Mouse (Mus musculus) stomach, embryonic 15.5 days (tissue): ENCODE results near the gene Tatdn2. TPM values are rescaled to one million over a fixed set of nuclear protein-coding genes. Genes with fewer than 3 reads are reported as not detected.
"Not testable (repeated sequence)": the region's sequence is repeated elsewhere in the genome, so short reads cannot be mapped to it uniquely, and the experiment has no call there.

Experiments used
- ATAC-seq: fragments of 200-750 bp; cut with Nextera tagmentation; 2 replicates; pipeline ENCODE4 v1.8.0; 2017; ENCODE audit warnings: low read depth, moderate number of reproducible peaks, moderate TSS enrichment; ENCODE audit not compliant: insufficient read depth, low FRiP score
- H3K27ac ChIP-seq: fragments of 300-500 bp; sonication (generic); 2 replicates; pipeline ENCODE4 v1.5.1; 2015; ENCODE audit warnings: mild to moderate bottlenecking, inconsistent platforms
- H3K27me3 ChIP-seq: fragments of 300-500 bp; sonication (generic); replicated peaks from 2 replicates; pipeline ENCODE4 v1.6.1; 2015; ENCODE audit warnings: inconsistent platforms
- H3K36me3 ChIP-seq: fragments of 300-500 bp; sonication (generic); 2 replicates; pipeline ENCODE4 v1.6.1; 2015; ENCODE audit warnings: inconsistent platforms
- H3K4me1 ChIP-seq: fragments of 300-500 bp; sonication (generic); 2 replicates; pipeline ENCODE4 v1.6.1; 2015; ENCODE audit warnings: inconsistent platforms
- H3K4me2 ChIP-seq: fragments of 300-500 bp; sonication (generic); 2 replicates; pipeline ENCODE4 v1.6.1; 2015; ENCODE audit warnings: mild to moderate bottlenecking, inconsistent platforms
- H3K4me3 ChIP-seq: fragments of 300-500 bp; sonication (generic); replicated peaks from 2 replicates; pipeline ENCODE4 v1.5.1; 2015; ENCODE audit warnings: inconsistent platforms
- H3K9ac ChIP-seq: fragments of 300-500 bp; sonication (generic); 2 replicates; pipeline ENCODE4 v1.6.1; 2015; ENCODE audit warnings: inconsistent platforms
- H3K9me3 ChIP-seq: fragments of 300-500 bp; sonication (generic); 2 replicates; pipeline ENCODE4 v1.6.1; 2016; ENCODE audit warnings: inconsistent platforms
- WGBS: fragments of 180-500 bp; shearing (Covaris S2); methylation state at CpG from one replicate; pipeline ENCODE4 v1.1.7; 2015; 5-methylcytosine and 5-hydroxymethylcytosine counted together
- polyA plus RNA-seq: library from polyadenylated mRNA; unstranded; fragments of >200 nt; fragmentation: Nextera tagmentation; extraction: Ambion mirVana; gene quantifications from 2 replicates; pipeline ENCODE4 v1.2.1, GENCODE M21; 2015

The Tatdn2 gene
- polyA plus RNA-seq, 1 experiment from 2014 or later = 0.81 TPM

DNA sequence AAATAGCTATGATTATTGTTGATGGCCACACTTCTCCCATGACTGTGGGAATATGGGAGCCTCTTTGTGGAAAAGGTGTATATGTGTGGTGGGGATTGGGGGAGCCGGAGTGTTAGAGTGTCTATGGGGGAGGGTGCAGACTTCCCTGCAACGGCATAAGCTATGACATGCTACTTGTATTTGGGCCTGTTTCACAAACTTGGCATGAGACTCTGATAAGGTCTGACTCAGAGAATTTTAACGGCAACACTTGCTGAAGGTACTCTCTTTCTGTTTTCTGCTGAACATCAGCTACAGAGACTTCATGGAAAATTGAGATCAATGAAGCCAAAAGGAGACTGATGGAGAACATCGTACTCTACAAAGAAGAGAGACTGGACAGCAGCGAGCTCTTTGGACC is 3.5 kb upstream of the Tatdn2 start:
- Histone ChIP-seq H3K4me3 (no peak overlapping the region), H3K9ac (no peak overlapping the region), H3K27me3 (no peaks in the 10 kb centered on the region), H3K27ac (no peak overlapping the region), H3K9me3 (no peaks in the 10 kb centered on the region), H3K4me2 (no peak overlapping the region), H3K4me1 (peaks cover 31% of the 10 kb centered on the region), H3K36me3 (no peaks in the 10 kb centered on the region)
- 81% methylated on average over 5 of the region's 5 CpGs for WGBS
- no peak for ATAC-seq

DNA sequence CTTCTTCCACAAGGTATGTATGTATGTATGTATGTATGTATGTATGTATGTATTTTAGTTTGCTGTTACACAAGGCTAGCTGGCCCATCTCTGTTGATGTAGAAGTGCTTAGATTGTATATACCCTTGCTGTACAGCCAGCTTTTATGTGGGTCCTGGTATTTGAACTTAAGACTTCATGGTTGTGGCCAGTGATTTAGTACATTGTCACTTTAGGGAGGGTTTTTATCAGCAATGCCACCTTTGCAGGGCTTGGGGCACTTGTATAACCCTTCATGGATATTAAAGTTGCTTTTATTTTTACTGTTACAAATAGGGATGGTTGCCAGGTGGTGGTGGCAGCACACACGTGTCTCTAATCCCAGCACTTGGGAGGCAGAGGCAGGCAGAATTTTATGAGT is 1.6 kb upstream of the Tatdn2 start:
- Histone ChIP-seq H3K4me3 (no peak overlapping the region), H3K36me3 (no peaks in the 10 kb centered on the region), H3K27ac (no peak overlapping the region), H3K9me3 (no peaks in the 10 kb centered on the region), H3K4me2 (no peak overlapping the region), H3K27me3 (no peaks in the 10 kb centered on the region), H3K9ac (no peak overlapping the region), H3K4me1 (peaks cover 33% of the 10 kb centered on the region)
- WGBS = 70% methylated on average over 1 of the region's 1 CpGs
- no peak for ATAC-seq

DNA sequence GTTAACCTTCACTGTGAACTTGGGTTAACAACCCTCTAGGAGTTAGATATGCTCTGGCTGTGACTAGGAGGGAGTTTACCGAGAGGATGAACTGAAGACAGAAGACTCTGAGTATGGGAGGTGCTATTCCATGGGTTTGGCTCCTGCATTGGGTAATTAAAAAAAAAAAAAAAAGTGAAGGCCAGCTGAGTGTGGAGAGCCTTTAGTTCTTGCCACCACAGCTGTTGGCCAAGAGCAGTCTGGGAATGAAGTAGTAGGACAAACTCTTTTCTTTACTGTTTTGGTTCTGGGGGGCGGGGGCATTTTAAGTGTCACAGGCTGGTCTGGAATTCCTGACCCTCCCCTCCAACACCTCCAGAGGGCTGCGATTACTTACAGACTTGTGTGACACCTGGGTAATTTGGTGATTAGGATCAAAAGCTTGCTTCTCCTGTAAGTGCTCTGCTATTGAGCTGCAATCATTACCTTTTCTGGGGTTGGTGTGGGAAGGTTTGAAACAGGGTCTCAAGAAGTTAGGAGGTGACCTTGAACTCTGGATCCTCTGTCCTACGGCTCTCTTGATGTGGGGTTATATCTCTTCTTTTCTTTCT is 989 bp upstream of the Tatdn2 start:
- H3K27ac ChIP-seq = peak overlapping the region; percentile 85
- H3K9ac ChIP-seq = no peak overlapping the region
- no peaks in the 10 kb centered on the region for H3K27me3 ChIP-seq
- peak overlapping the region; percentile 93 for H3K4me3 ChIP-seq
- no peak for ATAC-seq
- peaks cover 28% of the 10 kb centered on the region for H3K4me1 ChIP-seq
- H3K36me3 ChIP-seq = no peaks in the 10 kb centered on the region
- peak overlapping the region; percentile 55 for H3K4me2 ChIP-seq
- 46% methylated on average over 4 of the region's 4 CpGs for WGBS
- no peaks in the 10 kb centered on the region for H3K9me3 ChIP-seq

DNA sequence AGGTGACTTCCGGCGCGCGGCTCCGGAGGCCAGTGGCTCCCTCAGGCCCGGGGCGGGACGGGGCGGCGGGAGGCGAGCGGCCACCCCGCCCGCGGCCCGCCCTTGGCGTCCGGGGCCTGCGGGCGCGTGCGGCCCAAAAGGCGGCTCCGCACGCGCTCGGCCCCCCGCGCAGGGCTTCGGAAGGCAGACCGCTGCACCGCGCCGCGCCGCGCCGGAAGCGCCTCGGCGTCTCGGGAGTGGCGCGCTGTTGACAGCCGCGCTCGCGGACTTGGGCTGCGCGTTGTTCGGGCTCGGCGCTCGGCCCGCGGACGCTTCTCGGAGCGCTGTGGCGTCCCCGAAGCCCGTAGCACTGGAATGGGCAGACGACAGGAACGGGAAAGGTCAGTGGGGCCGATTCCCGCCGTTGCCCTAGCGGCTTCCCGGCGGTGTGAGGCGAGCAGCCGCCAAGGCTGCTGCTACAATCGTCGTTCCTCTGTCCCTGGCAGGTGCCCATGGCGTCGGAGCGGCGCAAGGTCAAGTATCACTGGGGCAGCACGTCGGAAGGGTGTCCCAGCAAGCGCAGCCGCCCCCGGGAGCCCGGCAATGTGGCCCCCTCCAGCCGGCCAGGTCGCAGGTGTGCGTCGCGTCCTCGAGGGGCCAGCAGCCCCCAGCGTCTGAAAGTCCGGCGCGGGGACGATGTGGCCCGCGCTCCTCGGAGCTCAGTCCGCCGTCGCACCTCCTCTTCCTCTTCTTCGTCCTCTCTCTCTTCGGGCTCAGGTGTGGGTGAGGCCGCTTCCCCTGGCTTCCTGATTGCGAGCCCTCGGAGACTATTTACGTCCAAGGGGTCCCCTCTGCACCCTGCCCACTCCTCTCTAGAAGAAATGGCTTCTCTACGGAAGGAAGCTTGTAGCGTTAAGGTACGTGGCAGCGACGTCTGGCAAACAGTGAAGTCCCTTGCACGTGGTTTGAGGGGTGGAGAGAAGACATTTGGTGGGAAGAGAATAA is 664 bp downstream of the Tatdn2 start:
- H3K9me3 ChIP-seq = no peaks in the 10 kb centered on the region
- H3K4me3 ChIP-seq = peak overlapping the region; percentile 93
- H3K9ac ChIP-seq = peak overlapping the region; percentile 71
- no peak for ATAC-seq
- peak overlapping the region; percentile 95 for H3K4me2 ChIP-seq
- H3K4me1 ChIP-seq = peaks cover 25% of the 10 kb centered on the region
- H3K36me3 ChIP-seq = peaks cover 6% of the 10 kb centered on the region; the same call in 1 of the 2 replicates
- under 1% methylated on average over 99 of the region's 113 CpGs for WGBS
- H3K27me3 ChIP-seq = no peaks in the 10 kb centered on the region
- H3K27ac ChIP-seq = peak overlapping the region; percentile 96

DNA sequence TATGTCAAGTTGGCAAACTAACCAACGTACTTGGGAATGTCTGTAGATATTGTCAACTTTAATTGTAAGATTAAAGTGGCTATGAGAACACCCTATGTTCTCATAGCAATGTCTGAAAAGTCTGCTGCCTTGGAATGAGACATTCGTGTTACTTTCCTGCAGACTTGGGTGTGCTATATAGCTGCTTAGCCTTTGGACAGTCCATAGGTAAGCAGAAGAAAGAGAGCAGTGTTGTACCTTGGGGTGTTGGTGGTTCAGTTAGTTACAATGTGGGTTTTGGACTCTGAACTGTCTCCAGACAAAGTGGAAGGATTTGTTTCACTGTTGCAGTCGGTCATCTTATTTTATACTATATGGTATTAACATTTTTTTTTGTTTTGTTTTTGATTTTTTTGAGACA is 15.9 kb downstream of the Tatdn2 start:
- H3K4me2 ChIP-seq = no peak overlapping the region
- peaks cover 58% of the 10 kb centered on the region for H3K36me3 ChIP-seq
- H3K4me1 ChIP-seq = no peaks in the 10 kb centered on the region
- WGBS = 90% methylated on average over 3 of the region's 3 CpGs
- H3K9me3 ChIP-seq = no peaks in the 10 kb centered on the region
- no peak overlapping the region for H3K4me3 ChIP-seq
- H3K9ac ChIP-seq = no peak overlapping the region
- H3K27me3 ChIP-seq = no peaks in the 10 kb centered on the region
- ATAC-seq = no peak
- H3K27ac ChIP-seq = no peak overlapping the region

DNA sequence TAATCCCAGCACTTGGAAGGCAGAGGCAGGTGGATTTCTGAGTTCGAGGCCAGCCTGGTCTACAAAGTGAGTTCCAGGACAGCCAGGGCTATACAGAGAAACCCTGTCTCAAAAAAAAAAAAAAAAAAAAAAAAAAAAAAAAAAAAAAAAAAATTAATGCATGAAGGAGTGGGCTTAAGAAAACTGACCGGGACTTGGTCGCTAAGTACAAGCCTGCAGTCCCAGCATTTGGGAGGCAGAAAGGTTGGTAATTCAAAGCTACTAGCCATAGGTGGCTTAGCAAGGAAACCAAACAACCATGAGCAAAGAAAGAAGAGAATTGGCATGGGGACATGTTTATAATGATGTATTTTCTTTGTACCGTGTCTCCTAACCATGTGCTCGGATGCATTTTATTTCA is 16.5 kb downstream of the Tatdn2 start:
- peaks cover 51% of the 10 kb centered on the region for H3K36me3 ChIP-seq
- 87% methylated on average over 5 of the region's 5 CpGs for WGBS
- H3K4me2 ChIP-seq, H3K9me3 ChIP-seq, H3K4me1 ChIP-seq, H3K4me3 ChIP-seq, H3K27ac ChIP-seq, H3K27me3 ChIP-seq, ATAC-seq, H3K9ac ChIP-seq: not testable (repeated sequence)

DNA sequence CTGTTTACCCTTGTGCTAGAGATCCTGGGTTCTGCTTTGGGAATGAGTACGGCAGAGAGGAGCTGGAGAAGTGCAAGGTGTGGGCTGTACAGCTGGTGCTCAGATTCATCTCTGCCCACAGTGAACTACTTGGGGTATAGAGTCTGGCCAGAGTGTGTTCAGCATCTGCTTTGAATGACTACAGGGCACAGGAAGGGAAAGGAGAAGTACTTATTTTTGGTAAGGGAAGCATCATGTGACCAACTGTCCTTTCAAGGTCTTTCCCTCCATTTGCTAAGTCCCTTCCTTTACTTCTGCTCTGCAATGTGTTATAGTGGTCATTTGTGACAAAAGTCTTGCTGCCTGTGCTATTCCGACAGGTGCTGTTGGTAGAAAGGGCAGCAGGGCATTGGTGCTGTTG is 17.4 kb downstream of the Tatdn2 start:
- Histone ChIP-seq H3K27ac (no peak overlapping the region), H3K4me2 (no peak overlapping the region), H3K9me3 (no peaks in the 10 kb centered on the region), H3K4me3 (no peak overlapping the region), H3K9ac (no peak overlapping the region), H3K36me3 (peaks cover 44% of the 10 kb centered on the region), H3K4me1 (no peaks in the 10 kb centered on the region), H3K27me3 (no peaks in the 10 kb centered on the region)
- ATAC-seq = no peak
- 85% methylated on average over 2 of the region's 2 CpGs for WGBS

DNA sequence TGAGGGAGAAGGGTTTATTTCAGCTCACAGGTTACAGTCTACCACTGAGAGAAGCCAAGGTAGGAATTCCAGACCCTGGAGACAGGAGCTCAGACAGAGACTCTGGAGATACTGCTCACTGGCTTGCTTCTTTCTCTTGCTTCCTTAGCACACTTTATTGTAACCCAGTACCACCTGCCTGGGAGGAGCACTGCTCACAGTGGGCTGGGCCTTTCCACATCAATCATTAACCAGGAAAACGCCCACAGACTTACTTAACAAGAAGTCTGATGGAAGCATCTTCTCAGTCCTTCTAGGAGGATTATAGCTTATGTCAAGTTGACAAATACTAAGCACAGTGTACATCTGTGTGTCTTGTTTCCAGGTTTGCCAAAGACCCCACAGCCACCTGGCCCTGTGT is 17.9 kb downstream of the Tatdn2 start:
- 43% methylated on average over 1 of the region's 1 CpGs for WGBS
- H3K9ac ChIP-seq = no peak overlapping the region
- no peaks in the 10 kb centered on the region for H3K4me1 ChIP-seq
- H3K27me3 ChIP-seq = no peaks in the 10 kb centered on the region
- ATAC-seq = no peak
- H3K27ac ChIP-seq = no peak overlapping the region
- no peak overlapping the region for H3K4me2 ChIP-seq
- no peaks in the 10 kb centered on the region for H3K9me3 ChIP-seq
- H3K36me3 ChIP-seq = peaks cover 44% of the 10 kb centered on the region
- no peak overlapping the region for H3K4me3 ChIP-seq

DNA sequence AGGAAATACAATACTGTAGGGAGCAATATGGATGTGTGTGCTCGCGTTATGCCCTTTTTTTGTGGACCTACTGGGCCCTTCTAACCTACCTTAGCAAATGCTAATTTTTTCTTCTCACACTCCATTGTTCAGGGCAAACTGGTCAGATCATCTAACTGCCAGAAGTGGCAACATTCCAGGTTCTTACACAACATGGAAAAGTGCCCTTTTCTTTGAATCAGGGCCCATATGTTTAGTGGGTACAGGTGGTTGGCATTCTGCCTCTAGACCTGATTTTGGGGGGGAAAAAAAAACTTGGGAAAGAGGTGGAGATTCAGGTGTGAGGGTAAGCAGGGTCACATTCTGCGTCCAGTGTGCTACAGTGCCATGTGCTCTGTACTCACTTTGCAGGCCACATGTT is 20.7 kb downstream of the Tatdn2 start:
- Histone ChIP-seq H3K9me3 (no peaks in the 10 kb centered on the region), H3K4me1 (no peaks in the 10 kb centered on the region), H3K27ac (no peak overlapping the region), H3K27me3 (no peaks in the 10 kb centered on the region), H3K9ac (no peak overlapping the region), H3K4me2 (no peak overlapping the region), H3K36me3 (peaks cover 24% of the 10 kb centered on the region), H3K4me3 (no peak overlapping the region)
- WGBS = 82% methylated on average over 3 of the region's 3 CpGs
- no peak for ATAC-seq

DNA sequence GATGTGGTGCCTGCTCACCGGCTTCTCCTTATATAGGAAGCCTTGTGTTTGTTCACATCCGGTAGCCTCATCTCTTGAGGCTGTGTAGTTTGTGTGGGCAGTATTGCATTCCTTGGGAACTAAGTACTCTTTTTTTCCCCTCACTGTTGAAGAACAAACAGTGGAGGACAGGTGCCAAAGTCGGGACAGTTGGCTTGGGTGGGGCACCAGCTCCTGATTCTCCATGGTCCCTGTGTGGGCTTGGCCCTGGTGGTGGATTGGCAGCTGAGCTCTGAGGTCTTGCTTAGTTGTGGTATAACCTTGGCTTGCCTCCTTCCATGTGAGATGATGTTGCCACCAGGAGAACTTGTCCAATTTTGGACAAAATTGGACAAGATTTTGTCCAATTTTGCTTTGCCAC is 23.0 kb downstream of the Tatdn2 start, which contains the start of gene Ghrl:
Gene Ghrl, minus strand, starts transcription at position 3 of the 400 bp plus-strand sequence.
- 71% methylated on average over 3 of the region's 3 CpGs for WGBS
- H3K27ac ChIP-seq = no peak within 1 kb of the TSS

DNA sequence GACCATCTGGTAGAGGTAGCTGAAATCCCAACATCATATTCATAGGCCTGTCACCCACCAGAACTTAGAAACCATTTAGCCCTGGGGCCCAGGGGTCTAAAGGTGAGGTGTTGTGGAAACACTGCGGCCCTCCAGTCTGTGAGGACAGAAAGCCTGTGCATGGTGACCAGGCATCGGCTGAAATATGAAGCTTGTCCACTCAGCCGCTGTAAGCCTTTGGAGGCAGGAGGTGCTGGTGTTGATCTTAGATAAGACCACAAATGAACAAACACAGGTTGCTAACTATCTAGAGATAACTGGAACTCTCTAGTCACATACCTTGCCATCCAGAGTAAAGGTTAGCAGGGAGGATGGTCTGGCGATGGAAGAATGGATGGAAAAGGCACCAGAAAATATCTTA is 24.2 kb downstream of the Tatdn2 start:
- Histone ChIP-seq H3K27ac (no peak overlapping the region), H3K4me3 (no peak overlapping the region), H3K9ac (no peak overlapping the region), H3K36me3 (peaks cover 9% of the 10 kb centered on the region), H3K4me1 (no peaks in the 10 kb centered on the region), H3K9me3 (no peaks in the 10 kb centered on the region), H3K4me2 (no peak overlapping the region), H3K27me3 (no peaks in the 10 kb centered on the region)
- WGBS = 69% methylated on average over 4 of the region's 4 CpGs
- 0 out of 2 replicates have a peak, but pooled peaks have one; percentile 40 for ATAC-seq

More for the DNA sequence above, 23.0 kb downstream of the Tatdn2 start, which contains the start of gene Ghrl:
- Histone ChIP-seq H3K4me3 (no peak within 1 kb of the TSS), H3K4me1 (no peaks in the 10 kb centered on the region), H3K9me3 (no peaks in the 10 kb centered on the region), H3K36me3 (peaks cover 11% of the 10 kb centered on the region), H3K27me3 (no peaks in the 10 kb centered on the region), H3K4me2 (no peak within 1 kb of the TSS), H3K9ac (no peak within 1 kb of the TSS)
- no peak for ATAC-seq

DNA sequence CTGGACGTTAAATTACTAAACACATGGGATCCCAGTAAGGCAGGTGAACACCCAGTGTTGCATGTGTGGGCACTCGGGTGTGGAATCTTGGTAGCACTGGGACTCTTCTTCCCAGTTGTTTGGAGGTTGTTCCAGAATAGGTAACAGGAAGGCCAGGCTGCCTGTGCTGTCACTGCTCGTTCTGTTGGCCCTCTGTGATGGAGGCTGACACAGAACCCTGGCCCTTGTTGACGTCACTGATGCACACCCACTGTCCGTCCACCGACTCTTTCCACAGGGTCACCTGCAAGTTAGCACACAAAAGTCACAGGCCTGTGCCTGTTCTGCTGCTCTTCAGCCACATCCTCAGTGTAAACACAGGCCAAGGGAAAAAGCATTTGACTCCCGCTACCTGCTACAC is 31.3 kb downstream of the Tatdn2 start:
- no peak overlapping the region for H3K27ac ChIP-seq
- H3K9ac ChIP-seq = no peak overlapping the region
- WGBS = 84% methylated on average over 7 of the region's 7 CpGs
- ATAC-seq = no peak
- no peaks in the 10 kb centered on the region for H3K4me1 ChIP-seq
- H3K27me3 ChIP-seq = no peaks in the 10 kb centered on the region
- no peak overlapping the region for H3K4me3 ChIP-seq
- peaks cover 48% of the 10 kb centered on the region for H3K36me3 ChIP-seq
- no peaks in the 10 kb centered on the region for H3K9me3 ChIP-seq
- no peak overlapping the region for H3K4me2 ChIP-seq
